In genomic region chr7:110773204-110774002, GRCm38 (mm10) we compare ENCODE assay signal across 9 mouse cellular contexts. TPM values are rescaled to one million over a fixed set of nuclear protein-coding genes. Genes with fewer than 3 reads are reported as not detected.
DNase-seq lines count a peak whose midpoint lies in the region; ATAC-seq lines count a peak whose summit lies in the region.
"Had no signal": no experiment of that assay in that cellular context is flagged by ENCODE, and none has a peak within 500 bp of the region (broad histone marks: within the 10 kb centered on the region; RNA-seq: fewer than 3 reads in every experiment).

No protein-coding gene starts in this region.

- peak overlapping the region; percentile 75 for H3K27ac ChIP-seq in neural tube, embryonic 15.5 days (replicated peaks)
- H3K27ac ChIP-seq: neural tube, embryonic 12.5 days had no signal

- peak; percentile 43; the same call in 1 of the 2 replicates for ATAC-seq in neural tube, embryonic 15.5 days (ENCODE audit: low FRiP score)

- H3K36me3 ChIP-seq in neural tube, embryonic 15.5 days, result no peaks in the 10 kb centered on the region
- H3K36me3 ChIP-seq: neural tube, embryonic 12.5 days had no signal

- H3K4me2 ChIP-seq in neural tube, embryonic 15.5 days, result peak overlapping the region; percentile 24
- H3K4me2 ChIP-seq: neural tube, embryonic 12.5 days had no signal

- no peak overlapping the region for H3K9ac ChIP-seq in neural tube, embryonic 15.5 days (replicated peaks)
- H3K9ac ChIP-seq: neural tube, embryonic 12.5 days had no signal

- H3K4me3 ChIP-seq in neural tube, embryonic 15.5 days (replicated peaks), result no peak overlapping the region
- H3K4me3 ChIP-seq: neural tube, embryonic 12.5 days had no signal

- no peaks in the 10 kb centered on the region for H3K9me3 ChIP-seq in neural tube, embryonic 15.5 days (replicated peaks)
- H3K9me3 ChIP-seq: neural tube, embryonic 12.5 days had no signal

- 40% methylated on average over 14 of the region's 14 CpGs for WGBS in neural tube, embryonic 15.5 days

- peak; percentile 53 for DNase-seq in ovary, adult 18-20 months (ENCODE audit: low spot score)
- no peak for DNase-seq in ovary, postnatal 10 days (ENCODE audit: low spot score)
- DNase-seq in cerebellum, adult 9-10 months, result peak; percentile 67
- DNase-seq in gonadal fat pad, adult 2 months (ENCODE audit: low read depth), result peak; percentile 67
- peak; percentile 80 for DNase-seq in kidney, adult 18-20 months
- DNase-seq in liver, result peak; percentile 84
- DNase-seq in urinary bladder, postnatal 25 days (ENCODE audit: low spot score), result no peak

- peaks cover 26% of the 10 kb centered on the region for H3K4me1 ChIP-seq in neural tube, embryonic 15.5 days

- no peaks in the 10 kb centered on the region for H3K27me3 ChIP-seq in neural tube, embryonic 15.5 days (replicated peaks)

RNA-seq across cellular contexts. Expression of gene Ampd3, which starts 5.4 kb away (rescaled TPM):
- 29.2 and 34.2 TPM in 2 replicates for polyA plus RNA-seq in gonadal fat pad, adult 2 months (2012; rRNA removed)
- 12.0 and 12.6 TPM in 2 replicates for polyA plus RNA-seq in neural tube, embryonic 15.5 days (2015; fragmentation: Nextera tagmentation; extraction: Ambion mirVana)

Comparison
In these comparisons a context has a peak if more than half of its experiments do, and no peak if none do; other contexts are left out.
1. DNase-seq: peak in ovary, adult 18-20 months (single experiment), cerebellum, adult 9-10 months (single experiment), gonadal fat pad, adult 2 months (single experiment), kidney, adult 18-20 months (single experiment) and liver (single experiment); none in ovary, postnatal 10 days (single experiment) and urinary bladder, postnatal 25 days (single experiment).